Mouse (Mus musculus) intestine, postnatal 0 days (tissue): ENCODE results near the gene Syt8. TPM values are rescaled to one million over a fixed set of nuclear protein-coding genes. Genes with fewer than 3 reads are reported as not detected.

Experiments
- ATAC-seq: fragments of 200-750 bp; cut with Nextera tagmentation; 2 replicates; pipeline ENCODE4 v1.8.0; 2017; ENCODE audit warnings: mild to moderate bottlenecking, moderate TSS enrichment, moderate library complexity
- H3K27ac ChIP-seq: fragments of 300-500 bp; sonication (generic); 2 replicates; pipeline ENCODE4 v1.5.1; 2014; ENCODE audit warnings: mild to moderate bottlenecking, low read depth, low read length, moderate library complexity
- H3K27me3 ChIP-seq: fragments of 300-500 bp; sonication (generic); replicated peaks from 2 replicates; pipeline ENCODE4 v1.6.1; 2014; ENCODE audit warnings: low read length, mixed read lengths; ENCODE audit not compliant: control insufficient read depth, insufficient read depth
- H3K36me3 ChIP-seq: fragments of 300-500 bp; sonication (generic); 2 replicates; pipeline ENCODE4 v1.6.1; 2014; ENCODE audit warnings: mild to moderate bottlenecking, moderate library complexity; ENCODE audit not compliant: control insufficient read depth, insufficient read depth
- H3K4me1 ChIP-seq: fragments of 300-500 bp; sonication (generic); replicated peaks from 2 replicates; pipeline ENCODE4 v1.6.1; 2014; ENCODE audit warnings: antibody characterized with exemption, low read length, mixed read lengths; ENCODE audit not compliant: control insufficient read depth, insufficient read depth
- H3K4me2 ChIP-seq: fragments of 300-500 bp; sonication (generic); replicated peaks from 2 replicates; pipeline ENCODE4 v1.6.1; 2014; ENCODE audit warnings: low read depth, mild to moderate bottlenecking, moderate library complexity
- H3K4me3 ChIP-seq: fragments of 300-500 bp; sonication (generic); 2 replicates; pipeline ENCODE4 v1.5.1; 2014; ENCODE audit warnings: low read depth, low read length
- H3K9ac ChIP-seq: fragments of 300-500 bp; sonication (generic); 2 replicates; pipeline ENCODE4 v1.6.1; 2014; ENCODE audit warnings: mild to moderate bottlenecking, low read depth, low read length
- H3K9me3 ChIP-seq: fragments of 300-500 bp; sonication (generic); 2 replicates; pipeline ENCODE4 v1.6.1; 2016; ENCODE audit warnings: mixed run types; ENCODE audit not compliant: control insufficient read depth
- CTCF ChIP-seq: sonication (generic); IDR thresholded peaks from 2 replicates; pipeline ENCODE4 v1.5.1; 2016; ENCODE audit warnings: low read depth, mild to moderate bottlenecking, control low read depth, antibody characterized with exemption, moderate library complexity
- WGBS: fragments of 180-500 bp; shearing (Covaris S2); extraction: QIAGEN DNeasy Blood & Tissue Kit; methylation state at CpG from one replicate; pipeline ENCODE4 v1.1.7; 2014; 5-methylcytosine and 5-hydroxymethylcytosine counted together
- polyA plus RNA-seq: library from polyadenylated mRNA; unstranded; fragments of >200 nt; fragmentation: Nextera tagmentation; extraction: Ambion mirVana; gene quantifications from 2 replicates; pipeline ENCODE4 v1.2.1, GENCODE M21; 2015

The Syt8 gene
- polyA plus RNA-seq, 1 experiment from 2014 or later: 0.60 TPM

- WGBS: 72% methylated on average over 4 of the region's 4 CpGs
- Histone ChIP-seq H3K9ac (no peak overlapping the region), H3K4me2 (no peak overlapping the region), H3K27ac (no peak overlapping the region), H3K9me3 (no peaks in the 10 kb centered on the region), H3K4me1 (no peaks in the 10 kb centered on the region), H3K4me3 (no peak overlapping the region), H3K36me3 (no peaks in the 10 kb centered on the region), H3K27me3 (no peaks in the 10 kb centered on the region)
- TF ChIP-seq CTCF: peak; percentile 18; the same call in 1 of the 2 replicates
- ATAC-seq: no peak
Measured at GRCm38 (mm10) chr7:142407935-142408334, 26.7 kb upstream of the Syt8 start.

GRCm38 (mm10) chr7:142408686-142409085 is 26.0 kb upstream of the Syt8 start:
- no peaks in the 10 kb centered on the region for H3K36me3 ChIP-seq
- H3K9ac ChIP-seq: no peak overlapping the region
- WGBS: 95% methylated on average over 8 of the region's 8 CpGs
- no peaks in the 10 kb centered on the region for H3K4me1 ChIP-seq
- no peak for TF ChIP-seq CTCF
- no peak overlapping the region for H3K27ac ChIP-seq
- no peak for ATAC-seq
- no peak overlapping the region for H3K4me2 ChIP-seq
- no peaks in the 10 kb centered on the region for H3K9me3 ChIP-seq
- no peak overlapping the region for H3K4me3 ChIP-seq
- H3K27me3 ChIP-seq: no peaks in the 10 kb centered on the region

- Histone ChIP-seq H3K4me2 (no peak overlapping the region), H3K27me3 (no peaks in the 10 kb centered on the region), H3K27ac (no peak overlapping the region), H3K4me1 (no peaks in the 10 kb centered on the region), H3K36me3 (no peaks in the 10 kb centered on the region), H3K4me3 (no peak overlapping the region), H3K9ac (no peak overlapping the region), H3K9me3 (no peaks in the 10 kb centered on the region)
- 65% methylated on average over 3 of the region's 3 CpGs for WGBS
- ATAC-seq: peak; percentile 38; the same call in 1 of the 2 replicates
- no peak for TF ChIP-seq CTCF
Measured at GRCm38 (mm10) chr7:142409603-142410002, 25.0 kb upstream of the Syt8 start.

- no peak overlapping the region for H3K4me2 ChIP-seq
- 74% methylated on average over 6 of the region's 6 CpGs for WGBS
Measured at GRCm38 (mm10) chr7:142413285-142413684, 21.4 kb upstream of the Syt8 start.

GRCm38 (mm10) chr7:142415314-142415713 is 19.3 kb upstream of the Syt8 start:
- Histone ChIP-seq H3K4me2 (no peak overlapping the region), H3K4me1 (no peaks in the 10 kb centered on the region), H3K4me3 (no peak overlapping the region), H3K27ac (no peak overlapping the region), H3K9me3 (no peaks in the 10 kb centered on the region), H3K9ac (no peak overlapping the region), H3K27me3 (no peaks in the 10 kb centered on the region), H3K36me3 (no peaks in the 10 kb centered on the region)
- no peak for TF ChIP-seq CTCF
- 46% methylated on average over 4 of the region's 4 CpGs for WGBS
- no peak for ATAC-seq

More at GRCm38 (mm10) chr7:142413285-142413684, 21.4 kb upstream of the Syt8 start:
- Histone ChIP-seq H3K27me3 (no peaks in the 10 kb centered on the region), H3K4me1 (no peaks in the 10 kb centered on the region), H3K9me3 (no peaks in the 10 kb centered on the region), H3K36me3 (no peaks in the 10 kb centered on the region), H3K9ac (no peak overlapping the region), H3K27ac (no peak overlapping the region), H3K4me3 (no peak overlapping the region)
- no peak for ATAC-seq
- no peak for TF ChIP-seq CTCF

GRCm38 (mm10) chr7:142416225-142416624 is 18.4 kb upstream of the Syt8 start:
- no peak overlapping the region for H3K27ac ChIP-seq
- H3K4me2 ChIP-seq: no peak overlapping the region
- 80% methylated on average over 3 of the region's 3 CpGs for WGBS
- no peaks in the 10 kb centered on the region for H3K9me3 ChIP-seq
- no peak for TF ChIP-seq CTCF
- H3K4me3 ChIP-seq: no peak overlapping the region
- no peaks in the 10 kb centered on the region for H3K36me3 ChIP-seq
- no peaks in the 10 kb centered on the region for H3K27me3 ChIP-seq
- ATAC-seq: no peak
- no peak overlapping the region for H3K9ac ChIP-seq
- no peaks in the 10 kb centered on the region for H3K4me1 ChIP-seq

GRCm38 (mm10) chr7:142418027-142418426 is 16.6 kb upstream of the Syt8 start:
- H3K4me2 ChIP-seq: no peak overlapping the region
- H3K27me3 ChIP-seq: no peaks in the 10 kb centered on the region
- 85% methylated on average over 2 of the region's 2 CpGs for WGBS
- no peaks in the 10 kb centered on the region for H3K4me1 ChIP-seq
- no peak for TF ChIP-seq CTCF
- no peaks in the 10 kb centered on the region for H3K9me3 ChIP-seq
- no peak for ATAC-seq
- H3K4me3 ChIP-seq: no peak overlapping the region
- H3K27ac ChIP-seq: no peak overlapping the region
- no peak overlapping the region for H3K9ac ChIP-seq
- H3K36me3 ChIP-seq: no peaks in the 10 kb centered on the region
